Mouse (Mus musculus) stomach, postnatal 0 days (tissue): ENCODE measurements around the gene Car6.

ENCODE experiments used
- CTCF ChIP-seq: IDR thresholded peaks from 2 replicates; pipeline ENCODE4 v1.5.1; 2016; ENCODE audit warnings: antibody characterized with exemption, low read depth, mild to moderate bottlenecking, moderate library complexity
- EP300 ChIP-seq: optimal IDR thresholded peaks from 2 replicates; pipeline ENCODE3; 2016; ENCODE audit warnings: antibody characterized with exemption

DNA sequence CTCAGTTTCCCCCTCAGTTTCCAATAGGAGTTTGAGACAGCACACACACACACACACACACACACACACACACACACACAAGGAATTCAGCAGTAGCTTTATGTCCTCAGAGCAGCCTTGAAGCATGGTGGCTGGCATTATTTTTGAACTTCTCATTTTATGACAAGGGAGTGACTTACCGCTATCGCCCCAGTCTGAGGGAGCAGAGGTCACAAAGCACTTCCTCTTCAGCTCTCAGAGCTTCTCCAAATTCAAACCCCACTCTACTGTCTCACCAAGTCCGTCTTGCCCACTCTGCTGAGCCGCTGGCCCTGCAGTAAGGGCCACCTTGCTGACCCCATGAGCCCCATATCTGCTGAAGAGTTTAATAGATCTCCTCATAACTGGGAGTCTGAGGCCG lies 1.6 kb upstream of the Car6 start:
- TF ChIP-seq CTCF (no peak), EP300 (no peak)
